Mouse (Mus musculus) MEL-GATA-1-ER (cell line): ENCODE results near the gene Creld2.
A peak's percentile ranks its signal among the peaks of the same experiment; 100 is the strongest.

Experiments used
- DNase-seq: peaks from one replicate; pipeline ENCODE4 v3.0.0-alpha.2; 2012; ENCODE audit warnings: low read depth; ENCODE audit errors: extremely low read depth

Gene Creld2

DNA sequence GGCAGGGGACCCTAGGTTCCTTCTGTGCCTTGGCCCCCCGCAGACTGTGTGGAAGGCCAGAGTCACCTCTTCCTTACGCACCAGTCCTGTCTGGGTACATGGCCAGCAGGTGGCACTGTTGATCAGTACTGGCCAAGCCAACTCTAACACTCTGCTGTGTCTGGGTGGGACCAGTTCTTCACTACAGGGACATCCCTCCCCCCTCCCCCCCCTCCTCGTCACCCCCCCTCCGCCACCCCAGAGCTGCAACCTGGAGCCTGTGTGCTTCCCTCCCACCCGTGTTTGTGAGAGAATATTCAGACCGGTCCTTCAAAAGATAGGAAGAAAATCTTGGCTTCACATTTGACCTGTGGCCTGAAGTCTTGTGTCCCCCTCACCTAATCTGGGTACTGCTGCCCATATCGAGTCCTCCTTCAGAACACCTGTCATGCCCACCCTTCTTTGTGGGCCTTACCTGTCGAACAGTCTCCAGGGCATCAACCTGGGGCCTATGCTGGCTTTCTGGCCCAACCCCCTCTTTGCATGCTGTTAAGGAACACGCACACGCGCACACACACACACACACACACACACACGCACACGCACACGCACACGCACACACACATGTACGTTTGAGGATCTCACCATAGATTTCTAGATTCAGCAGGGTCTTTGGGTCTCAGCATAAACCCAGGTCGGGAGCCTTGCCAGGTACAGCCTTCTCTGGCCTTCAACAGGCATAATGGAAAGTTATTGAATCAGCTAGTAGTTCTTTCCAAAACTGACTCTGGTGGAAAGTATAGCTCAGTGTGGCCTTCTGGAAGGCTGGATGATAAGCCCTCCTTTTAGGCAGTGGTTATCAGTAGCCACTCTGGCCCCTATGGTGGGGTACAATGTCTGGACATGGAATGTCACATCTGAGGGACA is 9.6 kb downstream of the Creld2 start:
- peak; percentile 54 for DNase-seq

DNA sequence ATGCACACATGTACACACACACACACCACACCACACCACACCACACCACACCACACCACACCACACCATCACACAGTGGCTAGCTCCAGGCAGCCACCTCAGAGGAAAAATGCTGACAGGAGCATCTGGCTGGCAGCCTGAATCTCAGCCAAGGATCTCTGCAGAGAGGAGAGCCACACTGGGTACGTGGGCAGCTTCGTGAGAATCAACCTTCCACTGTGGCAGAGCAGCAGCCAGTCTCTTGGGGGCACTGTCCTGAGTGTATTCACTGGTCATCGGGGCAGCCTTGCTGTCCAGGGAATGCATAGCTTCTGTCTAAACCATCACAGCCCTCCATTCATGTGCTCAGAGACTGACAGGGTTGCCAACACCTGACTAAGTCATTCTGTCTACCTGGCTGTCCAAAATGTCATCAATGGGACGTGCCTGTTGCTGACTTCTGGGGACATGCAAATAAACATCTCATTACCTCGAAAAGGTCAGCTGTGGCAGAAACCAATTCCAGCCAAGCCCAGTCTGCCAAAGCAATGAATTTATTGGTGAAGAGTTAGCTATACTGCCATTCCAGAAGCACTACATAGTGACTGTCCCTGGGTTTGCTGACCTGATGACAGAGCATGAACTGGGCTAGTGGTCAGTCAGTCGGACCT is 10.5 kb downstream of the Creld2 start:
- no peak for DNase-seq

DNA sequence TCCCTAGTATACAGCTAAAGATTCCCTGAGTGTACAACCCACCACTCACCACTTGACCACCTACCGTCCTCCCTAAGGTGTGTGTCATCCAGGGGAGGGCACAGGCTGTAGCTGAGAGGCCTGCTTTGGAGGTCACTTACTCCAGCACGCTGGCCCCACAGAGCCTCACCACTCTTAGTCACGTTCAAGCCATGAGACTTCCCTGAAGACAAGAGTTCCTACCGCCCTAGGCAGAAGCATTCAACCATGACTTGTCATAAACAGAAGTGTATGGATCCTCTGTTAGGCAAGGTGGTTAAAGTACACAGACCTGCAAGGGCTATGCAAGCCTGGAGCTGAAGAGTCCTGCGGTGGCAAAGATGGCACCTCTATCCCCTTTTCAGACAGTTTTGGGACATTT is 11.2 kb downstream of the Creld2 start:
- DNase-seq, result no peak

DNA sequence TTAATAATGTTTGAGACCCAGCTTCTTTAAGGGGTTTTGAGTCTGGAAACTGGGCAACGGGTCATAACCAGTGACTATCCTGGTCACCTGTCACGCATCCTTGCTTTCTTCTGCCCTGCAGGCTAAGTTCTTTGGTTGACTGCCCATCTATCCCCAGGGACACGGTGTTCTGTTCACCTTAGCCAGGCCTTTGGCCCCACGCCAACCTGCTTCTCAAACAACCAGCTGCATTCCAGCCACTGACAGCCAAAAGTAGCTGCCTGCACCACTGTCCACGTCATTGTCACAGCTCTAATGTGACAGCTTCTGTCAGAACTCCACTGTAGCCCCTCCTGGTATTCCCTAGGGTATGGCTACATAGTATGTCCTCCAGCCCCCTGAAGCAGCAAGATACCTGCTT is 12.0 kb downstream of the Creld2 start:
- DNase-seq, result no peak

GRCm38 (mm10) chr15:88832536-88832935 is 13.1 kb downstream of the Creld2 start:
- no peak for DNase-seq

GRCm38 (mm10) chr15:88836031-88836430 is 16.6 kb downstream of the Creld2 start:
- DNase-seq, result no peak

GRCm38 (mm10) chr15:88836571-88836970 is 17.1 kb downstream of the Creld2 start:
- no peak for DNase-seq

GRCm38 (mm10) chr15:88837199-88837932 is 17.9 kb downstream of the Creld2 start:
- peak; percentile 35 for DNase-seq

DNA sequence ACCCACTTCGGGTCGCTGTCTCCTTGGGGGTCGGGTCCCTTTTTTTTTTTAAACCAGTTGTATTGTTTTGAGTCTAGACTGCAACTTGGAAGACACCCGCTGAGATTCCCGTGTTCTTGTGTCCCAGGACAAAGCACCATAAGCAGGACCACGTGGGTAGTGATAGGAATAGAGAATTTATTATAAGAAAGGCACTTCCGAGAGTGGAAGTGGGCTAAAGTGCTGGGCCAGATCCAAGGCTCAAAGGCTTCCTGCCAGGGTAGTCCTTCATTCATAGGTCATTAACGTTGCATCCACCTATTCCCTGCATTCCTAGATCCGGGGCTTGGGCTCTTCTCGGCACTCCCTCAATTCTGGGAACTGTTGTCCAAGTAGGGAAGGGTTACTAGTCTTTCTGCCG is 18.5 kb downstream of the Creld2 start:
- DNase-seq, result peak; percentile 9

DNA sequence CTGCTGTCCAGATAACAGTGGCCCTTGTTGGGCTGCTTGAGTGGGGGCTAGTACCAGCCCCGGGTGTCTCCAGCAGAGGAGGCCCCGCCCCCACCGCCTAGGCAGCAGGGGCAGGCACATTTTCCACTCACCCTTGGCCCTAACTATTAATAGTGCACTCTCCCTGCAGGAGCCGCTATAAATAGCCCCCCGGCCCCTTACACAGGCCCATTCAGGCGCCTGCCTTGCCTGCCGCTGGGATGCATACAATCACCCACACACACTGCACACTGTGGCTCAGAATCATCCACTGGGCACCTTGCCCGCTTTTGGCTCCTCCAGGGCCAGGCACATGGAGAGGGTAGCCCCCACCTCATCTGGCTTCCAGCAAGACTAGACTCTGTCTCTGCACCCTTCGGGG is 19.8 kb downstream of the Creld2 start:
- DNase-seq, result no peak

GRCm38 (mm10) chr15:88840126-88840525 is 20.7 kb downstream of the Creld2 start:
- DNase-seq, result no peak

- no peak for DNase-seq
These were observed 21.7 kb downstream of the Creld2 start for GRCm38 (mm10) chr15:88841160-88841559.

DNA sequence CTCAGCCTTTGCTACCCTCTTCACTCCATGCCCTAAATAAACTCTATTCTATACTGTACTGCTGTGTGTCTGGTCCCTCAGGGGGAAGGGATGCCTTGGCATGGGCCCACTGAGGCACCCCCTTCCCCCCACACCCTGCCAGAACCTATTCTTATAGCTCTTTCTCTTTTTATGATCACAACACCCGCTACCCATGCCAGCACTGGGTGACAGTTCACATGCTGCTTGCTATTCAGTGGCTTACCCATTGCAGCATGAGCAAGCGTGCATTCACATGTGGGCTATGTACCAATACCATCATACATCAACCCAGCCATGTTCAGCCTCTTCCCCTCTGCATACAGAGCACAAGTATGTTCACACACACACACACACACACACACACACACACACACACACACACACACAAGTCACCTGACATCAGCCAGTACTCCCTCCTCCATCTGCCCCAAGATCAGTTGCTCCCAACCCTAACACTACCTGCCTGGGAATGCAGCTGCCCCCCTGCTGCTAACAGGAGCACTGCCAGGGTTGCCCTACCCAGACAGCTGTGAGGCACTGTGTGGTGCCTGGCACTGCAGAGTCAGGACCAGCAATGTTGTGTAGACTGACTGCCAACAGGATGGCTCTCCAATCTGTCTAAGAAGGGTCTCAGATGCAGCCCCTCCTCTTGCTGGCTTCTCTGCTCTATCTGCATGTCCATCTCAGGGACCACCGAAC is 22.3 kb downstream of the Creld2 start:
- no peak for DNase-seq

GRCm38 (mm10) chr15:88842300-88842673 is 22.8 kb downstream of the Creld2 start:
- DNase-seq, result no peak

DNA sequence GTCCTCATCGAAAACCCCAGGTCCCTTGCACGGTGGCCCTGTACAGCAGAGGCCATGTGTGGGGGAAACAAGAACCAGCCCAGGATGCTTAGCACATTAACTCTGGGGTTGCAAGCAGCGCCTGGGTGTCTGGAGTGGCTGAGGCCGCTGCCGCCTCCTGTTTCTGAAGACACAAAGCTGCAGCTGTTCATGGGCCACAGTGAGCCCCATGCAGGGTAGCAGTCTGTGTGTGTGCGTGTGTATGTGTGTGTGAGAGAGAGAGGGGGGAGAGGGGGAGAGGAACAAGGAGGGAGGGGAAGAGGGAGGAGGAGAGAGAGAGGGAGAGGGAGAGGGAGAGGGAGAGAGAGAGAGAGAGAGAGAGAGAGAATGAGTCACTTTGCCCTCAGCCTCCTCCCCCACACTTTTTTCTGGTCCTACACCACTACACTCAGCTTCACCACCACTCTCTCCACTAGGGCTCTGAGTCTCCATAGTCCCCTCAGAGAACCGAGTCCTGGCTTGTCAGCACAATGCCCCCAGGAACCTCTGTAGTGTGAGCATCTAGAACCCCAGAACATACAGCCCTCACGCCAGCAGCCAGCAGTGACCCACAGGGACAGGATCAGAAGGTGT is 24.1 kb downstream of the Creld2 start:
- DNase-seq, result no peak

DNA sequence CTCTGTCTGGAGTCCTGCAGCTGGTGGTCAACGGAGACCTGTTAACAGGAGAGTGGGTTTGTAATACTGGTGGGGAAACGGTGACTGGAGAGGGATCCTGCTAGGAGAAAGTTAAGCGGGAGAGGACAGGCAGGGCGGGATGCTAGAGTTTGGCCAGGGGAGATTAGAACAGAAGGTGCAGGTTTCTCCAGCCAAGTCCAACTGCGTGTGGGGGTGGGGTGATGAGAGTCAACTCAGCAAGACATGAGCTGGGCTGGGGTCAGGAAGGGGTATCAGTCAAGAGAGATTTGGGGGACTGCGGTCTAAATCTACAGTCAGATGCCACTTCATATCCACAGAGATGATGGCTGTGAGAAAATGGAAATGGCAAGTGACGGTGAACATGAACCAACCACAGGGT is 25.5 kb downstream of the Creld2 start:
- DNase-seq, result no peak

GRCm38 (mm10) chr15:88848661-88849060 is 29.2 kb downstream of the Creld2 start:
- DNase-seq, result no peak

GRCm38 (mm10) chr15:88849621-88850020 is 30.2 kb downstream of the Creld2 start:
- DNase-seq, result no peak

GRCm38 (mm10) chr15:88850146-88850826 is 30.8 kb downstream of the Creld2 start:
- DNase-seq, result no peak

- no peak for DNase-seq
These were observed 31.6 kb downstream of the Creld2 start for GRCm38 (mm10) chr15:88851076-88851475.
